Mouse (Mus musculus) forebrain, embryonic 14.5 days (tissue): ENCODE data around the gene Aftph. TPM values are rescaled to one million over a fixed set of nuclear protein-coding genes. Genes with fewer than 3 reads are reported as not detected.
"Not testable (repeated sequence)": the region's sequence is repeated elsewhere in the genome, so short reads cannot be mapped to it uniquely, and the experiment has no call there.

Source experiments
- ATAC-seq: fragments of 200-750 bp; cut with Nextera tagmentation; 2 replicates; pipeline ENCODE4 v1.8.0; 2017; ENCODE audit warnings: mild to moderate bottlenecking, moderate library complexity
- DNase-seq: peaks from one replicate; pipeline ENCODE4 v3.0.0-alpha.2; 2015; ENCODE audit warnings: low spot score
- H3K27ac ChIP-seq: fragments of 300-500 bp; sonication (generic); 2 replicates; pipeline ENCODE4 v1.5.1; 2014; ENCODE audit warnings: low read depth, mild to moderate bottlenecking, control low read depth, low read length, moderate library complexity
- H3K27me3 ChIP-seq: fragments of 300-500 bp; sonication (generic); replicated peaks from 2 replicates; pipeline ENCODE4 v1.6.1; 2014; ENCODE audit warnings: low read length, control low read depth, mixed read lengths; ENCODE audit not compliant: control insufficient read depth, insufficient read depth
- H3K36me3 ChIP-seq: fragments of 300-500 bp; sonication (generic); 2 replicates; pipeline ENCODE4 v1.6.1; 2014; ENCODE audit warnings: low read length, control low read depth; ENCODE audit not compliant: control insufficient read depth, insufficient read depth
- H3K4me1 ChIP-seq: fragments of 300-500 bp; sonication (generic); 2 replicates; pipeline ENCODE4 v1.6.1; 2014; ENCODE audit warnings: antibody characterized with exemption, low read length, control low read depth; ENCODE audit not compliant: control insufficient read depth, insufficient read depth
- H3K4me2 ChIP-seq: fragments of 300-500 bp; sonication (generic); 2 replicates; pipeline ENCODE4 v1.6.1; 2014; ENCODE audit warnings: mild to moderate bottlenecking, control low read depth, low read length
- H3K4me3 ChIP-seq: fragments of 300-500 bp; sonication (generic); 2 replicates; pipeline ENCODE4 v1.5.1; 2014; ENCODE audit warnings: low read depth, low read length, control low read depth
- H3K9ac ChIP-seq: fragments of 300-500 bp; sonication (generic); 2 replicates; pipeline ENCODE4 v1.6.1; 2014; ENCODE audit warnings: mild to moderate bottlenecking, low read length, control low read depth, moderate library complexity
- H3K9me3 ChIP-seq: fragments of 300-500 bp; sonication (generic); replicated peaks from 2 replicates; pipeline ENCODE4 v1.6.1; 2016; ENCODE audit warnings: low read length, control low read depth, mixed read lengths; ENCODE audit not compliant: control insufficient read depth
- WGBS: fragments of 180-500 bp; shearing (Covaris S2); extraction: QIAGEN DNeasy Blood & Tissue Kit; methylation state at CpG from one replicate; pipeline ENCODE4 v1.1.7; 2014; 5-methylcytosine and 5-hydroxymethylcytosine counted together
- polyA plus RNA-seq: library from polyadenylated mRNA; unstranded; fragments of >200 nt; fragmentation: Nextera tagmentation; extraction: Ambion mirVana; gene quantifications from 2 replicates; pipeline ENCODE4 v1.2.1, GENCODE M21; 2014

The Aftph gene
- polyA plus RNA-seq, 1 experiment from 2014 or later, result 34.3 TPM

DNA sequence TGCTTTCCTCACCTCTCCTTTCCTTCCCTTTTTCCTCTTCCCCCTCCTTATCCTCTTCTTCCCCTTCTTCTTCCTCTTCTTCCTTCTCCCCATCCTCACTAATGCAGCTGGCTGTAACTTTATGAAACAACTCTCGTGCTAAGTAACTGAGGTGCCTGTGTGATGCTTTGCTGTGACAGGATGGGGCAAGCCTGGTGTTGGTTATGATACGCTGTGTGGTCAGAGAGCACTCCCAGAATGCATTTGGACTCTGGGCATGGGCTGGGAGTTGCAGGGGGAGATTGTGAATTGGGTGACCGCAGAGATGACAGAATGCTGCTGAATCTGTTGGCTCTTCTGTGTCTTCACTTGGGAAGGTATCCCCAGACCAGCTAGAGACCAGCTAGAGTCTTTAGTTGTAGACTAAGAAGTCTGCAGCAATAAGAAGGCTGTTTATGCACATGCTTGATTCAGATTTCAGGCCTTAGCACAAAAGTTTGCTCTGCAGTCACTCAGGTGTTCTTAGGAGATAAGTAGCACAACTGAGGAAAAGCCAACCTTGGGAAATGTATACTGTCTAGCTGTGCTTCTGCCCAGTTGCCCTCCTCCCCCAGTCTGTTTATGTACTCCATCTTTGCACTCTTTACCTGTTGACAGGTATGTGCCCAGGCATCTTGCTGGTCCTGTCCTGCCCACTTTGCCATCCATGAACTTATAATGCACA is 37.6 kb upstream of the Aftph start:
- Histone ChIP-seq H3K4me1 (no peaks in the 10 kb centered on the region), H3K4me2 (no peak overlapping the region), H3K9ac (no peak overlapping the region), H3K27ac (no peak overlapping the region), H3K9me3 (no peaks in the 10 kb centered on the region), H3K36me3 (no peaks in the 10 kb centered on the region), H3K4me3 (no peak overlapping the region), H3K27me3 (no peaks in the 10 kb centered on the region)
- WGBS, result 95% methylated on average over 3 of the region's 3 CpGs
- ATAC-seq, result no peak
- DNase-seq, result no peak

DNA sequence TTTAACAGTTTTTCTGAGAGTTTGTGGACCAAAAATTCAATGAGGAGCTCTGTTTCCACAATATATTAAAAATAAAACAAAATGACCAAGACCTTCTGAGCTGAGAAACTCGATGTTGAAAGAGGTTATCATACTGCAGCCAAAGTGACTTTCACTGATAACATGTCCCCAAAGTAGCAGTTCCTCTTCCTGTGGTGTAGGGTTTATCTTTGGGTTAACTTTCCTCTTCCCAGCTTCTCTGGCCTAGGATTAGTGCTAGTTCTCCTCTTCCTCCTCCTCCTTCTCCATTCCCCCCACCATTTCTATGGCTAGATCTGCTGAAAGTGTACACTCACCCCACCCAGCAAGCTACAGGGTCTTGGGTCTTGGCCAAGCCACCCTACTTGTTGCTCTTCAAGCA is 36.9 kb upstream of the Aftph start:
- WGBS, result 64% methylated on average over 1 of the region's 1 CpGs
- ATAC-seq (no peak), DNase-seq (no peak)
- H3K9me3 ChIP-seq, result no peaks in the 10 kb centered on the region
- no peaks in the 10 kb centered on the region for H3K36me3 ChIP-seq
- no peaks in the 10 kb centered on the region for H3K27me3 ChIP-seq
- H3K27ac ChIP-seq, result no peak overlapping the region
- H3K4me2 ChIP-seq, result no peak overlapping the region
- H3K4me3 ChIP-seq, result no peak overlapping the region
- H3K4me1 ChIP-seq, result no peaks in the 10 kb centered on the region
- no peak overlapping the region for H3K9ac ChIP-seq

DNA sequence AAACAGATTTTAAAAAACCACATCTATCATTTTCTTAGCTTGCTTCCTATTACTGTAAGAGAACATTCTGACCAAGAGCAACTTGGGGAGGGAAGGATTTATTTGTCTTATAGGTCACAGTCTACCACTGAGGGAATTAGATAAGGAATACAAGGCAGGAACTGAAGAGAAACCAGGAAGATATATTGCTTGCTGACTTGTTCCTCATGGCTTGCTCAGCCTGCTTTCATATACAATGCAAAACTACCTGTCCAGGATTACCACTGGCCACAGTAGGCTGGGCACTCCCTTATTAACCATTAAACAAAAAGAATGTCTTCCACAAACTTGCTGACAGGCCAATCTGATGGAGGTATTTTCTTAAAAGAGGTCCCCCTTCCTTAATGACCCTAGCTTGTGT is 35.3 kb upstream of the Aftph start:
- Histone ChIP-seq H3K27ac (no peak overlapping the region), H3K4me2 (no peak overlapping the region), H3K36me3 (no peaks in the 10 kb centered on the region), H3K9me3 (no peaks in the 10 kb centered on the region), H3K4me3 (no peak overlapping the region), H3K4me1 (no peaks in the 10 kb centered on the region), H3K9ac (no peak overlapping the region), H3K27me3 (no peaks in the 10 kb centered on the region)
- ATAC-seq (no peak), DNase-seq (no peak)

GRCm38 (mm10) chr11:20772642-20773041 is 31.3 kb upstream of the Aftph start:
- Histone ChIP-seq H3K9me3 (no peaks in the 10 kb centered on the region), H3K27me3 (no peaks in the 10 kb centered on the region), H3K9ac (no peak overlapping the region), H3K4me3 (no peak overlapping the region), H3K4me1 (no peaks in the 10 kb centered on the region), H3K27ac (no peak overlapping the region), H3K36me3 (no peaks in the 10 kb centered on the region), H3K4me2 (no peak overlapping the region)
- DNase-seq (no peak), ATAC-seq (no peak)
- WGBS, result 81% methylated on average over 1 of the region's 1 CpGs

DNA sequence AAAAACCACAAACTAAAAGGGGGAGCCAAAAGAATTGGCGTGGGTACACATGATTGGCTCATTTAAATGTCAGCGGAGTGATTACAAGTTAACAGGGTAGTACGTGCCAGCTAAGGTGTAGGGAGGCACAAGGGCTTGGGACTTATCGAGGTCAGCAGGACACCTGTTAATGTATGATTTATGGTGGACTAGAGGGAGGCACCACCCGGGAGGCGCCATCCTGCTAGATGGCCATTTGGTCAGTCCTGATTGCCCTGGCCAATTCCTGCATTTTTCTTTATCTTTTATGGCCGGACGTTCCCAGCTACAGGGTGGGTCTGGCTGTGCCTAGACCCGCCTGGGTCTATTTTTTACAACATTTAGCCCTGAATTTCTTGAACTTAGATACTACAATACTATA is 30.4 kb upstream of the Aftph start:
- H3K4me1 ChIP-seq, H3K9ac ChIP-seq, H3K4me3 ChIP-seq, H3K9me3 ChIP-seq, DNase-seq, ATAC-seq, H3K27ac ChIP-seq, H3K27me3 ChIP-seq, H3K4me2 ChIP-seq, H3K36me3 ChIP-seq: not testable (repeated sequence)
- 89% methylated on average over 9 of the region's 9 CpGs for WGBS

DNA sequence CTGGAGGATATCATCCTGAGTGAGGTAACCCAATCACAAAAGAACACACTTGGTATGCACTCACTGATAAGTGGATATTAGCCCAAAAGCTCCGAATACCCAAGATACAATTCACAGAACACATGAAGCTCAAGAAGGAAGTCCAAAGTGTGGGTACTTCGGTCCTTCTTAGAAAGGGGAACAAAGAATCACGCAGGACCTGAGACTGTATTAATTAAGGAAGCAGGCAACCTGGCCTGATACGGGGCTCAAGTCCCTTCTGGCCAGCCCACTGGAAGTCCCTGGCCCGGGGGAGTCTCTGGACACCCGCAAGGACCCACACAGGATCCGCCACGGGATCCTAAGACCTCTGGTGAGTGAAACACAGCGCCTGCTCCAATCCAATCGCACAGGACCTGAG is 20.6 kb upstream of the Aftph start:
- not testable (repeated sequence) for H3K4me1 ChIP-seq

GRCm38 (mm10) chr11:20750573-20750972 is 9.2 kb upstream of the Aftph start:
- Histone ChIP-seq H3K9ac (no peak overlapping the region), H3K36me3 (no peaks in the 10 kb centered on the region), H3K4me2 (no peak overlapping the region), H3K27ac (no peak overlapping the region), H3K4me1 (no peaks in the 10 kb centered on the region), H3K4me3 (no peak overlapping the region), H3K9me3 (peaks cover 6% of the 10 kb centered on the region; the same call in 1 of the 2 replicates), H3K27me3 (no peaks in the 10 kb centered on the region)
- ATAC-seq (no peak), DNase-seq (peak; percentile 2)
- 80% methylated on average over 2 of the region's 2 CpGs for WGBS

More for the DNA sequence above, 20.6 kb upstream of the Aftph start:
- H3K36me3 ChIP-seq, H3K9ac ChIP-seq, H3K4me2 ChIP-seq, DNase-seq, H3K9me3 ChIP-seq, H3K27ac ChIP-seq, ATAC-seq, H3K4me3 ChIP-seq, H3K27me3 ChIP-seq: not testable (repeated sequence)
- WGBS, result 93% methylated on average over 10 of the region's 10 CpGs

GRCm38 (mm10) chr11:20743353-20743752 is 2.0 kb upstream of the Aftph start:
- H3K9me3 ChIP-seq, result no peaks in the 10 kb centered on the region
- ATAC-seq (no peak), DNase-seq (no peak)
- H3K36me3 ChIP-seq, result no peaks in the 10 kb centered on the region
- no peak overlapping the region for H3K4me3 ChIP-seq
- H3K27me3 ChIP-seq, result no peaks in the 10 kb centered on the region
- peaks cover 5% of the 10 kb centered on the region; the same call in 1 of the 2 replicates for H3K4me1 ChIP-seq
- no peak overlapping the region for H3K27ac ChIP-seq
- no peak overlapping the region for H3K4me2 ChIP-seq
- H3K9ac ChIP-seq, result no peak overlapping the region

- peak overlapping the region; percentile 54 for H3K4me2 ChIP-seq
- peak overlapping the region; percentile 96 for H3K4me3 ChIP-seq
- WGBS, result under 1% methylated on average over 9 of the region's 9 CpGs
- H3K4me1 ChIP-seq, result peaks cover 5% of the 10 kb centered on the region; the same call in 1 of the 2 replicates
- peak overlapping the region; percentile 70 for H3K9ac ChIP-seq
- no peaks in the 10 kb centered on the region for H3K9me3 ChIP-seq
- H3K27ac ChIP-seq, result peak overlapping the region; percentile 94
- no peaks in the 10 kb centered on the region for H3K27me3 ChIP-seq
- no peak for ATAC-seq
- DNase-seq, result peak; percentile 91
- no peaks in the 10 kb centered on the region for H3K36me3 ChIP-seq
Measured at GRCm38 (mm10) chr11:20742361-20742897, 1.0 kb upstream of the Aftph start.
